Mouse (Mus musculus) cerebellum, postnatal 25 days (tissue): ENCODE results near the gene Kmt5c.
"Not testable (repeated sequence)": the region's sequence is repeated elsewhere in the genome, so short reads cannot be mapped to it uniquely, and the experiment has no call there.

Experiments
- DNase-seq, 2 experiments: peaks; one replicate each; pipeline ENCODE4 v3.0.0; 2021; ENCODE audit warnings: mixed read lengths in 2 of 2

Kmt5c gene

DNA sequence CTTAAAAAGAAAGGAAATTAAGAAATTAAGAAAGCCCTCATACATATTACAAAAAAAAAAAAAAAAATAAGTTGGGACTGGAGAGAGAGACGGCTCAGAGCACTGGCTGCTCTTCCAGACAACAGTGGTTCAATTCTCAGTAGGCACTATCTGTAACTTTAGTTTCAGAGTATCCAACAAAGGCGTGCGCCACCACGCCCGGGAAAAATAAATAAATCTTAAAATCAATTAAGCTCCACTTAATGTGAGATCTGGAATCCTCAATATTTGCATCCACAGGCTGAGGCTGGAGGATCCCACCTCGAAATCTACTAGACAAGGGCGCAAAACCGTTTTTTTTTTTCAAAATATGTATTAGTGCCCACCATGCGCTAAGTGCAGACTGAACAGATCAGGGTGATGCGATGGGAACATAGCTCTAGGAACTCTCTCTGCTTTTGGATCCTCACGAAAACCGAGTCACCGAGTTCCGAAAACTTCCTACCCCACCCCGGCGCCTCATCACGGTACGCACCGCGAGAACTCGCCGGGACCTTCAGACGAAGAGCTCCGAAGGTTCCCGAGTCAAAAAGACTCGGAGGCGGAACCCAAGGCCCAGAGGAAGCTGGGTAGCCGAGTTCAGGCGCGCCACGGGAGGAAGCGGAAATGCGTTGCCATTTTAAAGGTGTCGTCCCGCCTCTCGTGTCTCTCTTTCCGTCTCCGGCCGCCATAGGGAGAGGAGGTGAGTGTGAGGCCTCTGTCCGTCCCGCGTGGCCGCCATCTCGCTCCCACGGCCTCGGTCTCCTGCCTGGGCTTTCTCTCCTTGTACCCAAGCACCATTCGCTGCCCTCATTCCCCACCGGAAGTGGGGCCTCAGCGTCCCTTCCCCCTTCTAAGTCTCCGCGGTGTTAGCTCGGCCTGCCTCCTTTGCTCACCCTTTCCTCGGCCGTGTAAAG lies 52.6 kb downstream of the Kmt5c start, which contains the start of gene Rpl28:
TSS of gene Rpl28 (plus strand) at position 597 of the 935 bp plus-strand sequence.
- DNase-seq, result peak; percentile 93 to 96

DNA sequence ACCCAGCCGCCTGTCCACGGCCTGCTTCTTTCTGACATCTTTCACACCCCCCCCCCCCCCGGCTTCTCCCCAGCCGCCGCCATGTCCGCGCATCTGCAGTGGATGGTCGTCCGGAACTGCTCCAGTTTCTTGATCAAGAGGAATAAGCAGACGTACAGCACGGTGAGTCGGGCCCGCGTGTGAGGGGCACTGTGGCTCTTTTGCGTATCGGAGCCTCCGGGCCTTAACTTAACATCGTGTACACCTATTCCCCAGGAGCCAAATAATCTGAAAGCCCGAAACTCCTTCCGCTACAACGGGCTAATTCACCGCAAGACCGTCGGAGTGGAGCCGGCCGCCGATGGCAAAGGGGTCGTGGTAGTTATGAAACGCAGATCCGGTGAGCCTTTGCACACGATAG lies 53.3 kb downstream of the Kmt5c start:
- DNase-seq, result not testable (repeated sequence)

GRCm38 (mm10) chr7:4793674-4794073 lies 53.8 kb downstream of the Kmt5c start:
- no peak for DNase-seq

GRCm38 (mm10) chr7:4794631-4795168 lies 54.8 kb downstream of the Kmt5c start:
- no peak for DNase-seq

GRCm38 (mm10) chr7:4795767-4796433 lies 56.0 kb downstream of the Kmt5c start:
- DNase-seq, result peak; percentile 40 to 47
